Mouse (Mus musculus) kidney, embryonic 16.5 days (tissue): ENCODE results near the gene Tgfb1i1. TPM values are rescaled to one million over a fixed set of nuclear protein-coding genes. Genes with fewer than 3 reads are reported as not detected.

Experiments
- ATAC-seq: fragments of 200-750 bp; cut with Nextera tagmentation; 2 replicates; pipeline ENCODE4 v1.8.0; 2017; ENCODE audit warnings: moderate TSS enrichment; ENCODE audit not compliant: low FRiP score, low TSS enrichment
- H3K27ac ChIP-seq: fragments of 300-500 bp; sonication (generic); 2 replicates; pipeline ENCODE4 v1.5.1; 2014; ENCODE audit warnings: low read length
- H3K27me3 ChIP-seq: fragments of 300-500 bp; sonication (generic); 2 replicates; pipeline ENCODE4 v1.6.1; 2014; ENCODE audit warnings: low read length, control low read depth, mixed read lengths; ENCODE audit not compliant: insufficient read depth
- H3K36me3 ChIP-seq: fragments of 300-500 bp; sonication (generic); 2 replicates; pipeline ENCODE4 v1.6.1; 2014; ENCODE audit warnings: low read length, control low read depth, mixed read lengths; ENCODE audit not compliant: insufficient read depth
- H3K4me1 ChIP-seq: fragments of 300-500 bp; sonication (generic); 2 replicates; pipeline ENCODE4 v1.6.1; 2014; ENCODE audit warnings: low read length, control low read depth, mixed read lengths; ENCODE audit not compliant: insufficient read depth
- H3K4me2 ChIP-seq: fragments of 300-500 bp; sonication (generic); replicated peaks from 2 replicates; pipeline ENCODE4 v1.6.1; 2014; ENCODE audit warnings: low read depth, low read length
- H3K4me3 ChIP-seq: fragments of 300-500 bp; sonication (generic); 2 replicates; pipeline ENCODE4 v1.5.1; 2014; ENCODE audit warnings: mild to moderate bottlenecking, low read length
- H3K9ac ChIP-seq: fragments of 300-500 bp; sonication (generic); replicated peaks from 2 replicates; pipeline ENCODE4 v1.6.1; 2014; ENCODE audit warnings: low read length
- H3K9me3 ChIP-seq: fragments of 300-500 bp; sonication (generic); 2 replicates; pipeline ENCODE4 v1.6.1; 2016; ENCODE audit warnings: low read length, control low read depth
- WGBS: fragments of 180-500 bp; shearing (Covaris S2); extraction: QIAGEN DNeasy Blood & Tissue Kit; methylation state at CpG from one replicate; pipeline ENCODE4 v1.1.7; 2014; 5-methylcytosine and 5-hydroxymethylcytosine counted together
- polyA plus RNA-seq: library from polyadenylated mRNA; unstranded; fragments of >200 nt; fragmentation: Nextera tagmentation; extraction: Ambion mirVana; gene quantifications from 2 replicates; pipeline ENCODE4 v1.2.1, GENCODE M21; 2015

The Tgfb1i1 gene
- polyA plus RNA-seq, 1 experiment from 2014 or later: 111 TPM

DNA sequence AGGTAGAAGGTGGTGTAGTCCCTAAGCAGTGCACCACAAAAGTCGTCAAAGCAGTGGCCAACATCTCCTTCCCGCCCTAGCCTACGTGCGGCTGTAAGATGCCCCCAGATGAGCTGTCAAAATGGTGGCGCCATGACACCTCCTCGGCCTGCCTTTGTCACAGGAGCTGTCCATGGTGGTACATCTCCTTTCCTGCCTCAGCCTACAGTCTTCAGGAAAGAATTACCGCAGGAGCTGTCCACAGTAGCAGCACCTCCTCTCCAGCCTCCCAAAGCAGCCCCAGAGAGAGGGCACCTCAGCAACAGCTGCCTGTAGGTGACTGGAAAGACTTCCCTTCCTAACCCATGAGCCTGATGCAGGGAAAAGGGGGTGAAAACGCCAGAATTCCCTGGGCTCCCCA lies 14.9 kb upstream of the Tgfb1i1 start:
- WGBS: 44% methylated on average over 8 of the region's 8 CpGs
- no peaks in the 10 kb centered on the region for H3K9me3 ChIP-seq
- no peak overlapping the region for H3K4me3 ChIP-seq
- H3K4me2 ChIP-seq: no peak overlapping the region
- no peak overlapping the region for H3K9ac ChIP-seq
- peaks cover 4% of the 10 kb centered on the region for H3K4me1 ChIP-seq
- no peak overlapping the region for H3K27ac ChIP-seq
- ATAC-seq: no peak
- peaks cover 4% of the 10 kb centered on the region for H3K36me3 ChIP-seq
- H3K27me3 ChIP-seq: no peaks in the 10 kb centered on the region

DNA sequence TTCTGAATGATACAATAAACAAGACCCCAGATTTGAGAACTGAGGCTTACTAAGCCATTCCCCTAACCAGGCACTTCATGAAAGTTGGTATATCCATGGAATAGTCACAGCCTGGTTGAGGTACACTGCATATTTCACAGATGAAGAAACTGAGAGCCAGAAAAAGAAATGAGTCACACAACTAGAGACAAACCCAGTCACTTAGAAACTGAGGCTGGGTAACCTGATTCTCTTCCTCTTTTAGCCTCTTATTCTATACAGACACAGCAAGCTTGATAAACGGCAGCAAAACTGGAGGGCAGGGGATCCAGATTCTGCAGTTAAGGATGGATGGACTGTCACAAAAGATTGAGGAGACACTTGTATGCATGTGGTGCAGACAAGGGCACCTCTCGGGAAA lies 11.8 kb upstream of the Tgfb1i1 start:
- H3K27ac ChIP-seq: no peak overlapping the region
- no peak overlapping the region for H3K9ac ChIP-seq

DNA sequence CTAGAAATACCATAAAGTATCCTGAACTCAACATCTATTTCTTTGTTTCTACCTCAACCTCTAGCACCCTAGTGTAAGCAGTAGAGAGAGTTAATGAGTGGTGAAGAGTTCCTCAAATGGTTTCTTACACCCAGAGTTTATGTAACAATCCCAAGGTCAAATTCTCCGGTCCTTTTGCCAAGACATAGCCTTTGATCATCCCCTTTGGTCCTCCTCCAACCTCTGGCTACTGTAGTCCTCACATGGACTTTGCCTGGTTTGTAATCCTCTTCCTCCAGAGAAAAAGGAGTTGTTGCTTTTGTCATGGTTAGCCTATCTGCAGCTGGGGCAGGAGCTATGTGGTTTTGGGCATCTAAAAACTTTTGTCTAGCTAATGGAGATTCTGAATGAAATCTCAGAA lies 11.1 kb upstream of the Tgfb1i1 start:
- no peaks in the 10 kb centered on the region for H3K27me3 ChIP-seq
- peaks cover 12% of the 10 kb centered on the region for H3K36me3 ChIP-seq
- WGBS: 89% methylated on average over 1 of the region's 1 CpGs
- ATAC-seq: no peak
- H3K9me3 ChIP-seq: no peaks in the 10 kb centered on the region
- H3K4me3 ChIP-seq: no peak overlapping the region
- no peak overlapping the region for H3K4me2 ChIP-seq
- peaks cover 15% of the 10 kb centered on the region for H3K4me1 ChIP-seq
- no peak overlapping the region for H3K27ac ChIP-seq
- H3K9ac ChIP-seq: no peak overlapping the region

More for the DNA sequence above, 11.8 kb upstream of the Tgfb1i1 start:
- no peak overlapping the region for H3K4me3 ChIP-seq
- H3K4me2 ChIP-seq: no peak overlapping the region
- no peak for ATAC-seq
- H3K4me1 ChIP-seq: peaks cover 15% of the 10 kb centered on the region
- no peaks in the 10 kb centered on the region for H3K27me3 ChIP-seq
- 80% methylated on average over 2 of the region's 2 CpGs for WGBS
- no peaks in the 10 kb centered on the region for H3K9me3 ChIP-seq
- H3K36me3 ChIP-seq: peaks cover 6% of the 10 kb centered on the region

DNA sequence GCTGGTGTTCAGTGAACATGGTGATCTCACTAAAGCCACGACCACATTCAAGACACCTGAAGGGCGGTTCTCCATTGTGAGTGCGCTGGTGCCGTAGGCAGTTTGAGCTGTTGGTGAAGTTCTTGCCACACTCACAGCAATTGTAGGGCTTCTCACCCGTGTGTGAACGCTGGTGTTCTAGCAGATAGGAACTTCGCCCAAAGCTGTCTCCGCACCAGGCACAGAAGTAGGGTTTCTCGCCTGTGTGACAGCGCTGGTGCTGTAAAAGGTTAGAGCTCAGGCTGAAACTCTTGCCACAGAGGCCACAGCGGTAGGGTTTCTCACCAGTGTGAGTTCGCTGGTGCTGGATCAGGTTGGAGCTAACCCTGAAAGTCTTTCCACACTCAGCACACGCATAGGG lies 10.2 kb upstream of the Tgfb1i1 start:
- Histone ChIP-seq H3K36me3 (peaks cover 21% of the 10 kb centered on the region), H3K9ac (peak overlapping the region; percentile 87), H3K27ac (peak overlapping the region; percentile 98; the same call in 1 of the 2 replicates), H3K27me3 (no peaks in the 10 kb centered on the region), H3K9me3 (no peaks in the 10 kb centered on the region), H3K4me2 (peak overlapping the region; percentile 82; the same call in 1 of the 2 replicates), H3K4me1 (peaks cover 15% of the 10 kb centered on the region), H3K4me3 (no peak overlapping the region; the same call in 1 of the 2 replicates)
- 92% methylated on average over 13 of the region's 13 CpGs for WGBS
- ATAC-seq: no peak

DNA sequence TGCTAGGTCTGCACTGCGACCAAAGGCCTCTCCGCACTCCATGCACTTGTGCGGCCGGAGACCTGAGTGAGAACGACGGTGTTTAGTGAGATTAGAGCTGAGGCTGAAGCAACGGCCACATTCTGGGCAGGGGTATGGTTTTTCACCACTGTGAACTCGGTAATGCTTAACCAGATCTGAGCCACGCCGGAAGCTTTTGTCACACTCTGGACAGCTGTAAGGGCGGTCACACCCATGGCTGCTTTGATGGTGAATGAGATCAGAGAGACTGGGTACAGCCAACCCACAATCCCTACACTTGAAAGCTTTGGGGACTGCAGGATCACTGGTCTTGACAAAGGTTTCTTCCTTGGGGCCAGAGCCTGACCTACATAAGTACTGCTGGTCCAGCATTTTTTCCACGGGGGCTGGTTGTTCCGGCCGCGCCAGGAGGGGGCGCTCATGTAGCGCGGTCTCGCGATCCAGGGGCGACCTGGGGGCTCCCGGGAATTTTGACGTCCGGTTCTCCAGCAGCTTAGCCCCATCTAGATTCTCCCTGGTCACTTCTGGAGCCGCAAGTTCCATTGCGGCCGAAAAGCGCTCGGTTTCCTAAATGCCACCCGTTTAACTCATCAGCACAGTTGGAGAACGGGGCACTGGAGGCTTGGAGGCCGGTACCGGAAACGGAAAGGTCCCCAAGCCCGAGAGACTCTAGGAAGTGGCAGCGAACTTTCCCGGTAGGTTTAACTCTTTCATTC lies 9.6 kb upstream of the Tgfb1i1 start, which contains the start of gene Armc5:
Gene Armc5, plus strand, starts transcription at position 487 of the 737 bp plus-strand sequence.
- 25% methylated on average over 37 of the region's 37 CpGs for WGBS
- ATAC-seq: peak; percentile 40
- no peaks in the 10 kb centered on the region for H3K9me3 ChIP-seq

DNA sequence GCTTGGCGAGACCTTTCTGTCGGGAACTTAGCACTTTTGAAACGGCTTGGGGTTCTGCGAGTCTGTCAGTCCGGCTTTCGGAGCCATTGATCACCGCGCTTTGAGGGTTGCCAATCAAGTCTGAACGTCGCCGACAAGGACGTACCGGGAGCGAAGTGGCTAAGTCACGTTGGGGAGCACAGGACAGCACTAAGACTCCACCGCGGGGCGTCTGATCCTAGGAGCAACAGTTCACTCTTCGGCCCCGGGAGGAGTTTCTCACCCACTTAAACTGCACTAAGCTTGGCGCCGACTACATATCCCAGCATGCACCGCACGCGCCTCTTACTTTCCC lies 9.1 kb upstream of the Tgfb1i1 start:
- no peaks in the 10 kb centered on the region for H3K27me3 ChIP-seq
- H3K27ac ChIP-seq: peak overlapping the region; percentile 98
- peak overlapping the region; percentile 82 for H3K4me2 ChIP-seq
- H3K4me3 ChIP-seq: peak overlapping the region; percentile 80
- WGBS: 0% methylated on average over 25 of the region's 25 CpGs
- H3K9ac ChIP-seq: peak overlapping the region; percentile 87
- ATAC-seq: no peak; the same call in 1 of the 2 replicates
- H3K4me1 ChIP-seq: peaks cover 15% of the 10 kb centered on the region
- no peaks in the 10 kb centered on the region for H3K9me3 ChIP-seq
- peaks cover 30% of the 10 kb centered on the region for H3K36me3 ChIP-seq

More for the DNA sequence above, 9.6 kb upstream of the Tgfb1i1 start, which contains the start of gene Armc5:
- Histone ChIP-seq H3K4me2 (peak within 1 kb of the TSS; percentile 82), H3K27me3 (no peaks in the 10 kb centered on the region), H3K27ac (peak within 1 kb of the TSS; percentile 98), H3K4me3 (peak within 1 kb of the TSS; percentile 80), H3K9ac (peak within 1 kb of the TSS; percentile 87), H3K4me1 (peaks cover 15% of the 10 kb centered on the region), H3K36me3 (peaks cover 25% of the 10 kb centered on the region)

DNA sequence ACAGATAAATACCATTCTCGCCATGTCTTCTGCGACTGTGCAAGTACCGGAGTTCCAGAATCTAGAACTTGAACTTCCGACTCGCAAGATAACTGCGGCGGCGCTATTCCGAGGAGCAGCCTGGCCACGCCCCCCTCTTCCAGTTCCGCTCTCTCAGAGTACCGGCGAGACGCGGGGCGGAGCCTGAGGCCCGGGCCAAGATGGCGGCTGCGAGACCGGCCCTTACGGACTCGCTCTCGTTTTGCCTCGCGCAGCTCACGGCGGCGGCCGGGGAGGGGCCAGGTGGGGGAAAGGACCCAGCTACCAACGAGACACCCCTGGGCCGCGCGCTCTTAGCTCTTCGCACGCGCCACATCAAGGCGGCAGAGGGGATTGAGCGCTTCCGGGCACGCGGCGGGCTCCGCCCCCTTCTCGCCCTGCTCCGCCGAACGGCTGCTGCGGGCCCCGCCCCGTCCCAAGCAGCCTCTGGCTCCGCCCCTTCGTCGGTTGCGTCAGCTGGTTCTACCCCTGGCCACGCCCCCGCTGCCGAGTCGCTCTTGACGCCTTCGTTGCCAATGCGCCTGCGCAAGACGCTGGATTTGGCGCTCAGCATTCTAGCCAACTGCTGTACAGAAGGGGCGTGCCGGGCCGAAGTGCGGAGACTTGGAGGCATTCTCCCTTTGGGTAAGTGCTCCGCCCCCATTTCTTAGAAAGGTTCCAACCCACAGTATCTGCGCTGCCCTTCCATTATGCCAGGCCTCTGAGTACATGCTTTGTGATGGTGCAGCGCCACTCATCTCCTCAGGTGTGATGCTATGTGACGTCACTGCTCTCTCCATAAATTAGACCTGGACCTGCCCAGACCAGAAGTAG lies 8.5 kb upstream of the Tgfb1i1 start, which contains the start of gene 9130023H24Rik:
Gene 9130023H24Rik, minus strand, starts transcription at position 105 of the 852 bp plus-strand sequence.
- peaks cover 36% of the 10 kb centered on the region for H3K36me3 ChIP-seq
- peak within 1 kb of the TSS; percentile 87 for H3K9ac ChIP-seq
- WGBS: under 1% methylated on average over 72 of the region's 72 CpGs
- H3K27ac ChIP-seq: peak within 1 kb of the TSS; percentile 98
- no peaks in the 10 kb centered on the region for H3K27me3 ChIP-seq
- H3K9me3 ChIP-seq: no peaks in the 10 kb centered on the region
- peak within 1 kb of the TSS; percentile 82 for H3K4me2 ChIP-seq
- peak; percentile 91 for ATAC-seq
- H3K4me1 ChIP-seq: peaks cover 15% of the 10 kb centered on the region
- H3K4me3 ChIP-seq: peak within 1 kb of the TSS; percentile 80

DNA sequence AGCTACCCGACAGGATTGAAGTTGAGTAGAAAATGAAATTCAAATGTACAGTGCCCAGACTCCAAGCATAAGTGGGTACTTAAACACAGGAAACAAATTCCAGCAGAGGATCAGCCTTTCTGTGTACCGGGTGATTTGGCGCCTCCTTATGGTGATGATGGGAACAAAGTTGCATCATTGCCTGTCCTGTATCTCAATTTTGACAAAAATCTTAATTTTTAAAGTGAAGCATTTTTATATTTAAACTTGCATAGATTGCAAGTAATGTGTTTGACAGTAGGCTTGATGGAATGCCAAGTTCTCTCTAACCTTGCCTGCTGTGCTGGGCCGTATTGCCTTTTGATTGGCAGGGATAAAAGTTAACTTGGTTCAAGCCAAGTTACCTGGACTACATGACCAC lies 7.6 kb upstream of the Tgfb1i1 start:
- H3K27me3 ChIP-seq: no peaks in the 10 kb centered on the region
- H3K9me3 ChIP-seq: no peaks in the 10 kb centered on the region
- peak overlapping the region; percentile 80 for H3K4me3 ChIP-seq
- H3K4me2 ChIP-seq: peak overlapping the region; percentile 79
- WGBS: 23% methylated on average over 4 of the region's 4 CpGs
- H3K9ac ChIP-seq: peak overlapping the region; percentile 63
- ATAC-seq: no peak
- peaks cover 39% of the 10 kb centered on the region for H3K36me3 ChIP-seq
- H3K4me1 ChIP-seq: peaks cover 15% of the 10 kb centered on the region
- peak overlapping the region; percentile 85 for H3K27ac ChIP-seq

DNA sequence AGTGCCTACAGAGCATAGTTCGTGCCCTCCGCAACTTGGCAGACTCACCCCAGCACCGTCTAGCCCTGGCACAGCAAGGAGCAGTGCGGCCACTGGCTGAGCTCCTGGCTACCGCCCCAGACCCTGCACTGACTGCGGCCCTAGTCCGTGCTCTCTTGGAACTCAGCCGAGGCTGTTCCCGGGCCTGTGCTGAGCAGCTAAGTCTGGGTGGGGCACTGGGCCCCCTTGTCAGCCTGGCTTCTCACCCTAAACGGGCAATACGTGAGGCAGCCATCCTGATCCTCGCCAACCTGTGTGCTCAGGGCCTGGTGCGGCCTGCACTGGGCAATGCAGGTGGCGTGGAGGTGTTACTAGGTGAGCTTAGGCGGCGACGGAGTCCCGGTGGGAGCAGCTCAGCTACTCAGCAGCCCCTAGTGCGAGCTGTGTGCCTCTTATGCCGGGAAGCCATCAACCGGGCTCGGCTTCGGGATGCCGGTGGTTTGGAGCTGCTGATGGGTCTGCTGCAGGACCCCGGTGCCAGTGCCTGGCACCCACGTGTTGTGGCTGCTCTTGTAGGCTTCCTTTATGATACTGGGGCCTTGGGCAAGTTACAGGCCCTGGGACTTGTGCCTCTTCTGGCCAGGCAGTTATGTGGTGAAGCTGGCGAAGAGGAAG lies 6.4 kb upstream of the Tgfb1i1 start:
- no peak for ATAC-seq
- Histone ChIP-seq H3K4me1 (peaks cover 15% of the 10 kb centered on the region), H3K4me3 (no peak overlapping the region), H3K9ac (no peak overlapping the region), H3K27ac (no peak overlapping the region), H3K36me3 (peaks cover 52% of the 10 kb centered on the region), H3K27me3 (no peaks in the 10 kb centered on the region), H3K4me2 (no peak overlapping the region), H3K9me3 (no peaks in the 10 kb centered on the region)
- 95% methylated on average over 27 of the region's 27 CpGs for WGBS
